In the genomic region with DNA sequence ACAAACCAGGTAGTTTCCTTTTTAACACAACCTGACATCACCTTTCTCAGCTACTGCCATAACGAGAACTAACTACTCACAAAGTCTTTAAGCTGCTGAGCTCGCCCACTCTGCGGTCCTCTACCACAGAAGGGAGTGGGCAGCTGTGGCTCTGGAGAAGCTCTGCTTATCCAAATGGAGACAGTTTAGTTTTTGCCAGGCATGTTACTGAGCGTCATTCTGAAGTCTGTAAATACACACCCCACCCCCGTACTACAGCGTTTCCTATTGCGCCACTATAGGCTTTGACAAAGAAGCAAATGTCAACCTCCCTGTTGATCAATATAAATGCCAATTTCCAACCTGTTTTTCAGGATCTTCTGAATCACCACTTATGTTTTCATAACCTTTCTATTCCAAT, we compare ENCODE assay signal across 18 mouse cellular contexts. TPM values are rescaled to one million over a fixed set of nuclear protein-coding genes. Genes with fewer than 3 reads are reported as not detected.
DNase-seq lines count a peak whose midpoint lies in the region; ATAC-seq and TF ChIP-seq lines count a peak whose summit lies in the region.
"Had no signal": no experiment of that assay in that cellular context is flagged by ENCODE, and none has a peak within 500 bp of the region (broad histone marks: within the 10 kb centered on the region; RNA-seq: fewer than 3 reads in every experiment).

No protein-coding gene starts in this region.

- no peaks in the 10 kb centered on the region for H3K9me3 ChIP-seq in lung, postnatal 0 days (ENCODE audit: low read length)
- H3K9me3 ChIP-seq: heart, embryonic 15.5 days; hindbrain, embryonic 10.5 days; limb, embryonic 13.5 days; midbrain, embryonic 10.5 days had no signal

- intact Hi-C loops in left cerebral cortex, postnatal 25 days (cut with DNase I) = no loop called here

- TF ChIP-seq CTCF in lung, postnatal 0 days (IDR thresholded peaks at IDR 0.05) = no peak

- H3K9ac ChIP-seq in lung, postnatal 0 days (replicated peaks; ENCODE audit: low read depth) = no peak overlapping the region
- H3K9ac ChIP-seq: heart, embryonic 15.5 days; limb, embryonic 13.5 days had no signal

- H3K36me3 ChIP-seq in lung, postnatal 0 days (ENCODE audit: insufficient read depth, low read length) = no peaks in the 10 kb centered on the region
- H3K36me3 ChIP-seq: heart, embryonic 15.5 days; hindbrain, embryonic 10.5 days; limb, embryonic 13.5 days; midbrain, embryonic 10.5 days had no signal

- H3K4me3 ChIP-seq in lung, postnatal 0 days (ENCODE audit: low read depth, low read length) = no peak overlapping the region
- H3K4me3 ChIP-seq: heart, embryonic 15.5 days; hindbrain, embryonic 10.5 days; limb, embryonic 13.5 days; midbrain, embryonic 10.5 days had no signal

- peaks cover 4% of the 10 kb centered on the region; the same call in 1 of the 2 replicates for H3K4me1 ChIP-seq in lung, postnatal 0 days (ENCODE audit: insufficient read depth, low read depth, low read length)

- H3K27me3 ChIP-seq in lung, postnatal 0 days (replicated peaks; ENCODE audit: insufficient read depth, low read length) = no peaks in the 10 kb centered on the region
- H3K27me3 ChIP-seq: heart, embryonic 15.5 days; limb, embryonic 13.5 days had no signal

- peak overlapping the region; percentile 54 for H3K27ac ChIP-seq in lung, postnatal 0 days (ENCODE audit: low read length)
- H3K27ac ChIP-seq: heart, embryonic 15.5 days; hindbrain, embryonic 10.5 days; limb, embryonic 13.5 days; midbrain, embryonic 10.5 days had no signal

- ATAC-seq in CD4-positive, CD25-positive, alpha-beta regulatory T cell, adult 4 months = no peak
- ATAC-seq in lung, postnatal 0 days = no peak

- peak; percentile 9 for DNase-seq in CD4-positive, CD25-positive, alpha-beta regulatory T cell, adult 2 months (ENCODE audit: low read depth, low spot score)
- no peak for DNase-seq in lung, postnatal 0 days (ENCODE audit: low spot score)
- no peak for DNase-seq in lung, postnatal 10 days
- DNase-seq in left cerebral cortex, postnatal 25 days (ENCODE audit: low spot score in 2 of 2) = peak; percentile 27 to 89
- DNase-seq in kidney, postnatal 4 days = no peak
- DNase-seq in ovary, postnatal 10 days (ENCODE audit: low spot score) = no peak
- no peak for DNase-seq in urinary bladder, postnatal 25 days (ENCODE audit: low spot score)
- DNase-seq: cerebellum, postnatal 14 days; heart, adult 18-20 months; kidney, adult 8-10 months; kidney, postnatal 36 days; retina, postnatal 1 day; thymus, adult 18-20 months had no signal

- TF ChIP-seq EP300 in lung, postnatal 0 days (IDR thresholded peaks at IDR 0.05) = no peak

- H3K4me2 ChIP-seq in lung, postnatal 0 days (replicated peaks; ENCODE audit: low read depth, low read length) = no peak overlapping the region
- H3K4me2 ChIP-seq: heart, embryonic 15.5 days; limb, embryonic 13.5 days had no signal

- 65% methylated on average over 7 of the region's 7 CpGs for WGBS in lung, postnatal 0 days

RNA-seq across cellular contexts. Expression of a gene that starts 39.4 kb away (rescaled TPM):
- 10 to 100 TPM; 21.5 to 23.6 TPM for polyA plus RNA-seq in CD4-positive, CD25-positive, alpha-beta regulatory T cell, adult 4 months (2017; shearing (Covaris generic))
- 8.7 and 8.8 TPM in 2 replicates for polyA plus RNA-seq in lung, postnatal 0 days (2015; fragmentation: Nextera tagmentation; extraction: Ambion mirVana)
- total RNA-seq in left cerebral cortex, postnatal 25 days (2021) = 10 to 100 TPM; 10.4 to 14.4 TPM

Comparison
In these comparisons a context has a peak if more than half of its experiments do, and no peak if none do; other contexts are left out.
1. DNase-seq: peak in CD4-positive, CD25-positive, alpha-beta regulatory T cell, adult 2 months (single experiment) and left cerebral cortex, postnatal 25 days (2 of 2); none in lung, postnatal 0 days (single experiment), lung, postnatal 10 days (single experiment), kidney, postnatal 4 days (0 of 2), ovary, postnatal 10 days (single experiment) and urinary bladder, postnatal 25 days (single experiment).